10 mouse cellular contexts compared by ENCODE assay signal in the genomic region with DNA sequence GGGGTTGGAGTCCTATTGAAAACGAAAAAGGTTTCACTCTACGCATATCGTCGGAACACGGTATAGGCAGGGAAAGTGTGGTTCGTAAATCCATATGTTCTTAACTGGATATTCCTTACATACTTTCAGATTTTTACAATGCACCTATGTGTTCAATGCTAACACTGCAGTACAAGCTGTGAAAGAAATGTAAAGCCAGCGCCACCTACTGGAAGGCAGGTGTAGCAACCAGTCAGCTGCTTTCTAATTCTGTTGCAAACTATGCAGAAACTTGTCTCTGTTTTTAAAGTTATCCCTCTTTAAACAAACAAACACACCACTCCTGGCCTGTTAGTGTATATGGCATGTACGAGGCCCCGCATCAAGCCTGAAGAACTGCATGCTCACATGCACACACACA. TPM values are rescaled to one million over a fixed set of nuclear protein-coding genes. Genes with fewer than 3 reads are reported as not detected.
A peak's percentile ranks its signal among the peaks of the same experiment; 100 is the strongest.
DNase-seq lines count a peak whose midpoint lies in the region; ATAC-seq and TF ChIP-seq lines count a peak whose summit lies in the region.
"Had no signal": no experiment of that assay in that cellular context is flagged by ENCODE, and none has a peak within 500 bp of the region (broad histone marks: within the 10 kb centered on the region; RNA-seq: fewer than 3 reads in every experiment).

No protein-coding gene starts in this region.

- no peak overlapping the region for H3K4me3 ChIP-seq in kidney, embryonic 16.5 days (ENCODE audit: low read length)
- H3K4me3 ChIP-seq in limb, embryonic 14.5 days (replicated peaks; ENCODE audit: low read length) = no peak overlapping the region
- H3K4me3 ChIP-seq: heart, embryonic 15.5 days; stomach, embryonic 15.5 days had no signal

- H3K36me3 ChIP-seq in kidney, embryonic 16.5 days (ENCODE audit: insufficient read depth, low read length) = no peaks in the 10 kb centered on the region
- H3K36me3 ChIP-seq in limb, embryonic 14.5 days (ENCODE audit: control insufficient read depth, insufficient read depth, low read length) = no peaks in the 10 kb centered on the region
- H3K36me3 ChIP-seq: stomach, embryonic 15.5 days had no signal

- peak; percentile 59; the same call in 1 of the 2 replicates for ATAC-seq in kidney, embryonic 16.5 days (ENCODE audit: low FRiP score, low TSS enrichment)
- peak; percentile 59 for ATAC-seq in limb, embryonic 14.5 days (ENCODE audit: low FRiP score, low read depth)

- no peak overlapping the region for H3K4me2 ChIP-seq in kidney, embryonic 16.5 days (replicated peaks; ENCODE audit: low read depth, low read length)
- H3K4me2 ChIP-seq in limb, embryonic 14.5 days (replicated peaks; ENCODE audit: low read depth, low read length, severe bottlenecking) = 0 out of 2 replicates have a peak overlapping the region, but pooled peaks have one; percentile 4
- H3K4me2 ChIP-seq: heart, embryonic 15.5 days; stomach, embryonic 15.5 days had no signal

- 12% methylated on average over 9 of the region's 9 CpGs for WGBS in kidney, embryonic 16.5 days
- WGBS in limb, embryonic 14.5 days = 6% methylated on average over 9 of the region's 9 CpGs

- no peaks in the 10 kb centered on the region for H3K9me3 ChIP-seq in kidney, embryonic 16.5 days (ENCODE audit: low read length)
- H3K9me3 ChIP-seq in limb, embryonic 14.5 days (ENCODE audit: control insufficient read depth, low read length) = no peaks in the 10 kb centered on the region
- H3K9me3 ChIP-seq: heart, embryonic 15.5 days; stomach, embryonic 15.5 days had no signal

- H3K27ac ChIP-seq in kidney, embryonic 16.5 days (ENCODE audit: low read length) = no peak overlapping the region
- H3K27ac ChIP-seq in limb, embryonic 14.5 days (replicated peaks; ENCODE audit: low read depth, low read length) = no peak overlapping the region
- H3K27ac ChIP-seq: heart, embryonic 15.5 days; stomach, embryonic 15.5 days had no signal

- no peak overlapping the region for H3K9ac ChIP-seq in kidney, embryonic 16.5 days (replicated peaks; ENCODE audit: low read length)
- no peak overlapping the region for H3K9ac ChIP-seq in limb, embryonic 14.5 days (ENCODE audit: low read depth, low read length, severe bottlenecking)
- H3K9ac ChIP-seq: heart, embryonic 15.5 days; stomach, embryonic 15.5 days had no signal

- no peak for TF ChIP-seq POLR2A in limb, embryonic 14.5 days (IDR thresholded peaks at IDR 0.05; ENCODE audit: borderline replicate concordance, extremely low read depth, insufficient read depth, insufficient read length)

- H3K4me1 ChIP-seq in kidney, embryonic 16.5 days (ENCODE audit: insufficient read depth, low read length) = no peaks in the 10 kb centered on the region
- peaks cover 11% of the 10 kb centered on the region for H3K4me1 ChIP-seq in limb, embryonic 14.5 days (ENCODE audit: control insufficient read depth, insufficient read depth, low read length)
- H3K4me1 ChIP-seq: stomach, embryonic 15.5 days had no signal

- H3K27me3 ChIP-seq in kidney, embryonic 16.5 days (ENCODE audit: insufficient read depth, low read length) = no peaks in the 10 kb centered on the region
- no peaks in the 10 kb centered on the region for H3K27me3 ChIP-seq in limb, embryonic 14.5 days (ENCODE audit: control insufficient read depth, insufficient read depth, low read length)
- H3K27me3 ChIP-seq: heart, embryonic 15.5 days; stomach, embryonic 15.5 days had no signal

- DNase-seq in cerebellum, adult 11 months = peak; percentile 33
- no peak for DNase-seq in cerebellum, adult 11-12 months
- peak; percentile 61 for DNase-seq in A20 (ENCODE audit: low read depth, low spot score)
- DNase-seq in c-Kit-positive CD71-negative TER-119-negative erythroid progenitor cells, embryonic 14.5 days (ENCODE audit: low read depth) = peak; percentile 68
- peak; percentile 87 for DNase-seq in forelimb bud, embryonic 11.5 days (ENCODE audit: low read depth, low spot score)
- DNase-seq in limb, embryonic 14.5 days (ENCODE audit: low spot score) = peak; percentile 89
- DNase-seq in retina, postnatal 1 day = peak; percentile 80

RNA-seq across cellular contexts. Expression of gene Msrb3, which starts 34.5 kb away (rescaled TPM):
- polyA plus RNA-seq in kidney, embryonic 16.5 days (2015; fragmentation: Nextera tagmentation; extraction: Ambion mirVana) = 8.7 and 11.6 TPM in 2 replicates
- 28.2 and 28.8 TPM in 2 replicates for polyA plus RNA-seq in limb, embryonic 14.5 days (2012; rRNA removed)
- 13.9 and 17.3 TPM in 2 replicates for polyA plus RNA-seq in limb, embryonic 14.5 days (2014; fragmentation: Nextera tagmentation; extraction: Ambion mirVana)
